Mouse (Mus musculus): Measurements from ENCODE around the gene Mip. TPM values are rescaled to one million over a fixed set of nuclear protein-coding genes. Genes with fewer than 3 reads are reported as not detected.
A peak's percentile ranks its signal among the peaks of the same experiment; 100 is the strongest.

Gene Mip
- polyA plus RNA-seq (2014; fragmentation: Nextera tagmentation; extraction: Ambion mirVana) = not detected in 2 replicates

DNA sequence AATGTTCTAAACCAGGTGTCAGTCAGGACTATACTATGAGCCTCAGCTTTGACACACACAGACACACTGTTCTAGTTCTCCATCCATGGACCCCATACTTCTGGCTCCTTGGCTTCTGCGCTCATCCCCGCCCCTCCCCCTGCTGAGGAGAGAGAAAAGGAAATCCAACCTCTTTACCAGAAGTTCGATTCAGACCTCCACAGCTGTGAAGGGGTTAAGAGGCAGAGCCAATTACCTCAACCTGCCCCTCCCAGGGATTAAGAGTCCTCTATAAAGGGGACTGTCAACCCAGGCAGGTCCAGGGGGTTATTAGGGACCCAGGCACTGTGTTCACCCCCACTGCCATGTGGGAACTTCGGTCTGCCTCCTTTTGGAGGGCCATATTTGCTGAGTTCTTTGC is at the start of gene Mip:
Mip (plus strand) TSS at position 301 of the 400 bp plus-strand sequence.
- Histone ChIP-seq H3K4me1 (ENCODE audit: control insufficient read depth, insufficient read depth, low read length) (no peaks in the 10 kb centered on the region), H3K27ac (ENCODE audit: low read depth, low read length) (no peak within 1 kb of the TSS), H3K36me3 (ENCODE audit: control insufficient read depth, insufficient read depth, low read length) (no peaks in the 10 kb centered on the region), H3K9ac (replicated peaks; ENCODE audit: low read depth, low read length) (no peak within 1 kb of the TSS), H3K4me2 (ENCODE audit: low read depth, low read length) (no peak within 1 kb of the TSS), H3K4me3 (ENCODE audit: low read depth, low read length) (no peak within 1 kb of the TSS), H3K9me3 (ENCODE audit: control insufficient read depth, low read length) (no peaks in the 10 kb centered on the region), H3K27me3 (ENCODE audit: control insufficient read depth, insufficient read depth, low read length) (no peaks in the 10 kb centered on the region)
- no peak for ATAC-seq (ENCODE audit: low read depth)
- 44% methylated on average over 4 of the region's 4 CpGs for WGBS

DNA sequence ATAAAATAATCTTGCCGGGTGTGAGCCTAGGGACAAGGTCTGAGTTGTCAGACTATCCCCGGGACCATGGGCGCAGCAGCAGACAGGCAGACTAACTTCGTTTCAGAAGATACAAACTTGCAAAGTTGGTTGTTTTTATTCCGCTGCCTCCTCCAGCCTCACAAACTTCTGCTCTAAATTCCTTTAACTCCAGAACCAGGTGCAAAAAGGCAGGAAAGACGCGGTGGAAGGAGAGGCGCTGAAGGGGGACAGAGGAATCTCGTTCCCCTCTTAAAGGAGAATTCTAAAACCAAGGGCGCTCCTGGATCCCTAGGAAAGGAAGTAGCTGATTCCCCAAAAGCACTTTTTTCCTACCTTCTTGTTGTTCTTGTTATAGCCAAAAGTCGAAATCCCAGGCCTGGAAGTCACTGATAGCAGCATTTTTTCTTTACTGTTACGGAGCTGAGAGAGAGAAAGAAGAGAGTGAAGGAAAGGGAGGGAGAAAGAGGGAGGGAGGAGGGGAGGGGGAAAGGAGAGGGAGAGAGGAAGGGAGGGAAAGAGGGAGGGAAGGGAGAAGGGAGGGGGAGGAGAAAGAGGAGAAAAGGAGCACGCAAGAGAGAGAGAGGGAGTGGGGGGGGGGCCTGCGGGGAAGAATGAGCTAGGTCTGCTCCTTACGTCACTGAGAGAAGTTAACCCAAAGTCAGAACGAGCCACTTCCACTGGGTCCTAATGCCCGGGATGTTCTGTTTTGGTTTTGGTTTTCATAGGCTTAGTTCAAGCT is 49.5 kb upstream of the Mip start:
- no peaks in the 10 kb centered on the region for H3K27me3 ChIP-seq (ENCODE audit: control insufficient read depth, insufficient read depth, low read length)
- H3K9ac ChIP-seq (replicated peaks; ENCODE audit: low read depth, low read length) = peak overlapping the region; percentile 47
- no peaks in the 10 kb centered on the region for H3K36me3 ChIP-seq (ENCODE audit: control insufficient read depth, insufficient read depth, low read length)
- peak; percentile 87 for ATAC-seq (ENCODE audit: low read depth)
- H3K4me2 ChIP-seq (ENCODE audit: low read depth, low read length) = peak overlapping the region; percentile 67
- WGBS = 0% methylated on average over 17 of the region's 17 CpGs
- no peaks in the 10 kb centered on the region for H3K9me3 ChIP-seq (ENCODE audit: control insufficient read depth, low read length)
- peak overlapping the region; percentile 41 for H3K4me3 ChIP-seq (ENCODE audit: low read depth, low read length)
- H3K27ac ChIP-seq (ENCODE audit: low read depth, low read length) = 0 out of 2 replicates have a peak overlapping the region, but pooled peaks have one; percentile 48
- peaks cover 7% of the 10 kb centered on the region; the same call in 1 of the 2 replicates for H3K4me1 ChIP-seq (ENCODE audit: control insufficient read depth, insufficient read depth, low read length)

GRCm38 (mm10) chr10:128177316-128177715 is 48.3 kb upstream of the Mip start:
- Histone ChIP-seq H3K4me3 (ENCODE audit: low read depth, low read length) (no peak overlapping the region), H3K4me1 (ENCODE audit: control insufficient read depth, insufficient read depth, low read length) (peaks cover 7% of the 10 kb centered on the region; the same call in 1 of the 2 replicates), H3K36me3 (ENCODE audit: control insufficient read depth, insufficient read depth, low read length) (no peaks in the 10 kb centered on the region), H3K27me3 (ENCODE audit: control insufficient read depth, insufficient read depth, low read length) (no peaks in the 10 kb centered on the region), H3K27ac (ENCODE audit: low read depth, low read length) (no peak overlapping the region), H3K4me2 (ENCODE audit: low read depth, low read length) (no peak overlapping the region), H3K9ac (replicated peaks; ENCODE audit: low read depth, low read length) (no peak overlapping the region), H3K9me3 (ENCODE audit: control insufficient read depth, low read length) (no peaks in the 10 kb centered on the region)
- WGBS = 89% methylated on average over 4 of the region's 4 CpGs
- ATAC-seq (ENCODE audit: low read depth) = no peak

- Histone ChIP-seq H3K9me3 (ENCODE audit: control insufficient read depth, low read length) (no peaks in the 10 kb centered on the region), H3K4me3 (ENCODE audit: low read depth, low read length) (no peak within 1 kb of the TSS), H3K4me1 (ENCODE audit: control insufficient read depth, insufficient read depth, low read length) (peaks cover 7% of the 10 kb centered on the region; the same call in 1 of the 2 replicates), H3K36me3 (ENCODE audit: control insufficient read depth, insufficient read depth, low read length) (no peaks in the 10 kb centered on the region), H3K27me3 (ENCODE audit: control insufficient read depth, insufficient read depth, low read length) (no peaks in the 10 kb centered on the region), H3K9ac (replicated peaks; ENCODE audit: low read depth, low read length) (no peak within 1 kb of the TSS), H3K27ac (ENCODE audit: low read depth, low read length) (no peak within 1 kb of the TSS), H3K4me2 (ENCODE audit: low read depth, low read length) (peak within 1 kb of the TSS; percentile 12; the same call in 1 of the 2 replicates)
- ATAC-seq (ENCODE audit: low read depth) = no peak
- WGBS = 6% methylated on average over 6 of the region's 6 CpGs
These were observed 45.6 kb upstream of the Mip start, which contains the start of gene Rbms2 for GRCm38 (mm10) chr10:128179989-128180388. TSS of gene Rbms2 (minus strand) at chr10:128180297.

DNA sequence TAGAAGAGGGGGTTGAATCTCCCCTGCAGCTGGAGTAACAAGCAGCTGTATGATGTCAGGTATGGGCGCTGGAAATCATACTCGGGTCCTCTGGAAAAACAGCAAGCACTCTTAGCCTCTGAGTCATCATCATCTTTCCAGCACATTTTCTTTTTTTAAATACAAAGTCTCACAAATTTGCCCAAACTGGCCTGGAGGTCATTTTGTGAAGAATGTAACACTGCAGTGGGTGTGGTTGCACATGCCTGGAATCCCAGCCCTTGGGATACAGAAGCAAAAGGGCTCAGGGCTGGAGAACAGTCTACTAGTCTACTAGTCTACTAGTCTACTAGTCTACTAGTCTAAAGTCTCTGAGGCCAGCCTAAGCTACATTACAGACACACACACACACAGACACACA is 41.3 kb upstream of the Mip start:
- Histone ChIP-seq H3K27me3 (ENCODE audit: control insufficient read depth, insufficient read depth, low read length) (no peaks in the 10 kb centered on the region), H3K4me2 (ENCODE audit: low read depth, low read length) (no peak overlapping the region), H3K4me3 (ENCODE audit: low read depth, low read length) (no peak overlapping the region), H3K36me3 (ENCODE audit: control insufficient read depth, insufficient read depth, low read length) (no peaks in the 10 kb centered on the region), H3K9ac (replicated peaks; ENCODE audit: low read depth, low read length) (no peak overlapping the region), H3K9me3 (ENCODE audit: control insufficient read depth, low read length) (no peaks in the 10 kb centered on the region), H3K27ac (ENCODE audit: low read depth, low read length) (no peak overlapping the region), H3K4me1 (ENCODE audit: control insufficient read depth, insufficient read depth, low read length) (no peaks in the 10 kb centered on the region)
- WGBS = 89% methylated on average over 2 of the region's 2 CpGs
- ATAC-seq (ENCODE audit: low read depth) = no peak

- no peaks in the 10 kb centered on the region for H3K36me3 ChIP-seq (ENCODE audit: control insufficient read depth, insufficient read depth, low read length)
- H3K9me3 ChIP-seq (ENCODE audit: control insufficient read depth, low read length) = no peaks in the 10 kb centered on the region
- H3K4me1 ChIP-seq (ENCODE audit: control insufficient read depth, insufficient read depth, low read length) = no peaks in the 10 kb centered on the region
- H3K9ac ChIP-seq (replicated peaks; ENCODE audit: low read depth, low read length) = no peak overlapping the region
- no peak overlapping the region for H3K4me2 ChIP-seq (ENCODE audit: low read depth, low read length)
- no peaks in the 10 kb centered on the region for H3K27me3 ChIP-seq (ENCODE audit: control insufficient read depth, insufficient read depth, low read length)
- no peak for ATAC-seq (ENCODE audit: low read depth)
- no peak overlapping the region for H3K27ac ChIP-seq (ENCODE audit: low read depth, low read length)
- H3K4me3 ChIP-seq (ENCODE audit: low read depth, low read length) = no peak overlapping the region
- 71% methylated on average over 6 of the region's 6 CpGs for WGBS
These were observed 40.2 kb upstream of the Mip start for GRCm38 (mm10) chr10:128185277-128185940.

DNA sequence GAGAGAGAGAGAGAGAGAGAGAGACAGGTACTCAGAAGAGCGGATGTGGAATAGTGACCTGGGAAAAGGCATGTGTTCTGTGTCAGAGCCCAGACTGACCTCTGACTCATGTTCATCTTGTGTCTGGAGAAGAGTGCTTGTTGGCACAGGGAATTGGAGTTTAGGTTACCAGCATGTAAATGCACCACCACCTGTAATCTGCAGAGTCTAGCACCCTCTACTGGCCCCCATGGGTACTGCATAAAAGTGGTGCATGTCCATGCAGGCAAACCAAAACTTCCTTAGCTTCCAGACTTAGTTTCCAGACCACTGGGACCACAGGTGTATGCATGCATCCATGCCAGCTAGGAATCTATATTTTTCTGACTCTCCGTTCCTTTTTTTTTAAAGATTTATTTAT is 39.7 kb upstream of the Mip start:
- Histone ChIP-seq H3K9me3 (ENCODE audit: control insufficient read depth, low read length) (no peaks in the 10 kb centered on the region), H3K9ac (replicated peaks; ENCODE audit: low read depth, low read length) (no peak overlapping the region), H3K4me3 (ENCODE audit: low read depth, low read length) (no peak overlapping the region), H3K4me1 (ENCODE audit: control insufficient read depth, insufficient read depth, low read length) (no peaks in the 10 kb centered on the region), H3K27ac (ENCODE audit: low read depth, low read length) (no peak overlapping the region), H3K27me3 (ENCODE audit: control insufficient read depth, insufficient read depth, low read length) (no peaks in the 10 kb centered on the region), H3K4me2 (ENCODE audit: low read depth, low read length) (no peak overlapping the region), H3K36me3 (ENCODE audit: control insufficient read depth, insufficient read depth, low read length) (no peaks in the 10 kb centered on the region)
- 71% methylated on average over 2 of the region's 2 CpGs for WGBS
- no peak; the same call in 1 of the 2 replicates for ATAC-seq (ENCODE audit: low read depth)

DNA sequence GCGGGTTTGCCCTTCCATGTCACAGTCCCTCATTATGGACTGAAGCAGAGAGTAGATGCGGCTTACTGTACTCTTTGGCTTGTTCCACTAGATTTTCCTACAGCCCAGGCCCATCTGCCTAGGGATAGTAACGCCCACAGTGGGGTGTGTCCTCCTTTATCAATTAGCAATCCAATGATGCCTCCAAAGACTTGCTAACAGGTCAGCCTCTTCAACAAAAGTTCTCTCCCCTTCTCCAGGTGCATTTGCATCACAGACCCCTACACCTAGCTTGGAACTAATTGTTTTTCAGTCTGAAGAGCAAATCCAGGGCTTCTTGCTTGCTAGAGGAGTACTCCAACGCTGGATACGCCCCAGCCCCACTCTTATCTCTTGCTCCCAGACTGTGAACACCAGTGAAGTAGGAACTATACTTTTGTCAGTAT is 38.4 kb upstream of the Mip start:
- Histone ChIP-seq H3K4me2 (ENCODE audit: low read depth, low read length) (no peak overlapping the region), H3K36me3 (ENCODE audit: control insufficient read depth, insufficient read depth, low read length) (no peaks in the 10 kb centered on the region), H3K9me3 (ENCODE audit: control insufficient read depth, low read length) (no peaks in the 10 kb centered on the region), H3K9ac (replicated peaks; ENCODE audit: low read depth, low read length) (no peak overlapping the region), H3K4me1 (ENCODE audit: control insufficient read depth, insufficient read depth, low read length) (no peaks in the 10 kb centered on the region), H3K27me3 (ENCODE audit: control insufficient read depth, insufficient read depth, low read length) (no peaks in the 10 kb centered on the region), H3K27ac (ENCODE audit: low read depth, low read length) (no peak overlapping the region), H3K4me3 (ENCODE audit: low read depth, low read length) (no peak overlapping the region)
- 66% methylated on average over 5 of the region's 5 CpGs for WGBS
- no peak for ATAC-seq (ENCODE audit: low read depth)

DNA sequence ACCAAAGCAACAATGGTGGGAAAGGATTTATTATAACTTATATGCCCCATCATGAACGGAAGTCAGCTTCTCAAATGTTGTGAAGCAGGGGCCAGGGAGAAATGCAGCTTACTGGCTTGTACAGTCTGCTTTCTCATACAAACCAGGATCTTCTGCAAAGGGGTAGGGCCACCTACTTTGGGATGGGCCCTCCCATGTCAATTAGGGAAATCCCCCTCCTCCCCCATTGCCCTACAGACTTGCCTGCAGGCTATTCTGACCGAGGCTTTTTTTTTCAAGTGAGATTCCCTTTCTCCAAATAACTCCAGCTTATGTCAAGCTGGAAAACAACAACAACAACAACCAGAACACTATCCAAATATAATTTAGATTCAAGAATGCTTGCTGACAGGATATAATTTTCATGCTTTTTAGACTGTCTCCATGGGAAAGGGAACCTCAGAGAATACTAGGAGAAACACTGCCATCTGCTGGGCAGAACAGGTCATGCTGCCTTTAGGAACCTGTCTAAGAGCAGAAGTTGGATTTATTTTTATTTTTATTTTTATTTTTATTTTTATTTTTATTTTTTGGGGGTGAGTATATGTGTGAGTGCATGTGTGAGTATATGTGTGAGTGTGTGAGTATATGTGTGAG is 37.3 kb upstream of the Mip start:
- no peak overlapping the region for H3K27ac ChIP-seq (ENCODE audit: low read depth, low read length)
- ATAC-seq (ENCODE audit: low read depth) = no peak
- no peaks in the 10 kb centered on the region for H3K9me3 ChIP-seq (ENCODE audit: control insufficient read depth, low read length)
- H3K4me3 ChIP-seq (ENCODE audit: low read depth, low read length) = no peak overlapping the region
- H3K36me3 ChIP-seq (ENCODE audit: control insufficient read depth, insufficient read depth, low read length) = no peaks in the 10 kb centered on the region
- H3K27me3 ChIP-seq (ENCODE audit: control insufficient read depth, insufficient read depth, low read length) = no peaks in the 10 kb centered on the region
- no peak overlapping the region for H3K9ac ChIP-seq (replicated peaks; ENCODE audit: low read depth, low read length)
- no peaks in the 10 kb centered on the region for H3K4me1 ChIP-seq (ENCODE audit: control insufficient read depth, insufficient read depth, low read length)
- 36% methylated on average over 2 of the region's 2 CpGs for WGBS
- H3K4me2 ChIP-seq (ENCODE audit: low read depth, low read length) = no peak overlapping the region
